Mouse (Mus musculus) right cerebral cortex, postnatal 36 days (tissue): ENCODE results near the gene Ntrk3.

ENCODE experiments used
- DNase-seq, 2 experiments: peaks; one replicate each; pipeline ENCODE4 v3.0.0; 2022; ENCODE audit warnings: low spot score in 2 of 2, mixed read lengths in 1 of 2

The Ntrk3 gene

DNA sequence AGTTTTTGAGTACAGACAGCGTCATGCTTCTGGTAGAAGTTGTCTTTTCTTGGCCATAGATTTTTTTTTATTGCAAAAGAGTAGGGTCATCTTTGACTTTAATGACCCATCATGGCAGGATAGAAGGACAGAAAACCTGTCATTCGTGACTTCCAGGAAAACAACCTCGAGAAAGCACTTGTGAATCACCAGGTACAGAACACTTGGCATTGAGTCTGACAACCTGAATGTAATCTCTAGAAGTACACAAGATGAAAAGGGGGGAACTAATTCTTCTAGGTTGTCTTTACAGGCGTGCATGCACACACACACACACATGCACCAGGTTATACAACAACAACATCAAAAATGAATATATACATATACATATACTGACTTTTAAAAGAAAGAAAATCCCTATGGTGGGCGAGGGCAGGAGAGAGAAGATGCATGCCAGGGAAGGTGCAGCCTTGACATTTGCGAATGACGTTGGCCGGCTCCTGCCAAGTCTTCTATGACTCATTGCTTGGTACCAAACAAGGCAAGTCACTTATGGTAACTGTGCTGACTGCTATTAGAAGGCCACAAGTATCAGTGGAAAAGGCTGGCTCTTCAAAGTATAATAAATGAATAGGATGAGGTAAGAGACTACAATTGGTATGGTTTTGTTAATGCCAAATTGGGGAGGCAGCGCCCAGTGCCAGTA lies 217.4 kb downstream of the Ntrk3 start:
- peak; percentile 36 to 39 for DNase-seq

DNA sequence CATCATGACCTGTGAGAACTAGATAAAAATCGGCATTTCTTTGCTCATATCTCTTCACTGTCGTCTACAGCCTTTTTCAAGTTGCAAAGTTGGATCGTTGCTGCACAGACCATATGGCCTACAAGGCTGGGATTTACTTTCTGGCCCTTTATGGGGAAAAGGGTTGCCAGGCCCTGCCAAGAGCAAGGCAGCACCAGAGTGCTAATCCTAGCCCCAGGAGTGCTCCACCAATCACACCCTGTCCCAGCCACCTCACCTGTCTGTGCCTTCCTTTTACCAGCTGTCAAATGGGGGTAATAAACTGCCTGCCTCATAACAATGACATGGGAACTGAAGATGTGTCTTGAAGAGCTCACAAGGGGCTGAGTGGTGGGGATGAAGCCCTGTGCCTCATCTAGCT lies 218.1 kb downstream of the Ntrk3 start:
- no peak for DNase-seq

DNA sequence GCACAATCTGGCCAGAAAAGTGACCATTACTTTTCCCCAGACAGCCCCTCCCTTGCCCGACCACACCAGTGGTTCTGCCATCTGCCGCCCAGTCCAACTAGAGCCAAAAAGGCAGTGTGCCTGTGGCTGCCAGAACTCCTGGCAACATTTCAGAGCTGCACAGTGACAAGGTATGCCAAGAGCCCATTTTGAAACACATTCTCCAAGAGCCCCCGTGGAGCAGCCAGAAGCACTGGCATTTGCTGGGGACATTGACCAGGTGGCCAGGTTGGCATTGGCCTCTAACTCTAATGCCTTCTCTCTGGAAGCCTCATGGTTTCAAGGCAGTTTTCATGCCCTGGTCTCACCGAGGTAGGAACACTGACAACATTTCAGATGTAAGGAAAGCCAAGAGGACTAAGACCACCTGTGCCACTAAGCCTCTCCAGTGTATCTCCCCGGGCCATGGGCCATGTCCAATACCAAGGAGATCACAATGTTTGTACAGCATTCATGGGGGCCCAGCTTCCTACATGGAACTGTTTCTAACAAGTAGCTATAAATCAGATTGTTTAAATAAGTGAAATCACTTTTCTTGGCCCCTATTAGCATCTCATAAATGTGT lies 218.9 kb downstream of the Ntrk3 start:
- DNase-seq, result no peak

DNA sequence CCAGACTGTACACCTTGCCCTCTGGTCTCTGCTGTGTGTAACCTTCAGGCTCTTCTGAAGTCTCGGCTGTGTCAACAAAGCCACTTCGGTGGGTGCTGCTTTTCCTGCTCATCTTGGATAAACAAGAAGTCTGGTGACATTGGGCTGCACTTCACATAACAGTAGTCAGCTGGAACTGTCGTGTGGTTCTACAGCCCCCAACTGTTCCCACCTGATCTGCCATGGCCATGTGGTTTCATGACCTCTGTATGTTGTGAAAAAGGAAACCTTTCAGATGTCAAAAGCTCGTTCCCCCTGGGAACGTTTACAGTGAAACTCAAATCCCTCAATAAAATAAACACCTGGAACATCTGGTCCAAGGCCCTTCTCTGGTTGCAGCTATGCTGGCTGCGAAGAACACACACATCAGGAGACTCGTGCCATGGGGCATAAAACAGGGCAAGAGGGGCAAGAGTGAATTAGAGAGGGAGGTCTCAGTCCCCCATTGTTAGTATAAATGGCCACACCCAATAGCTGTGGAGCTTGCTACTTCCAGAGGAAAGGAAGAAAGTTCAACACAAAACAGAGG lies 222.7 kb downstream of the Ntrk3 start:
- DNase-seq, result no peak

DNA sequence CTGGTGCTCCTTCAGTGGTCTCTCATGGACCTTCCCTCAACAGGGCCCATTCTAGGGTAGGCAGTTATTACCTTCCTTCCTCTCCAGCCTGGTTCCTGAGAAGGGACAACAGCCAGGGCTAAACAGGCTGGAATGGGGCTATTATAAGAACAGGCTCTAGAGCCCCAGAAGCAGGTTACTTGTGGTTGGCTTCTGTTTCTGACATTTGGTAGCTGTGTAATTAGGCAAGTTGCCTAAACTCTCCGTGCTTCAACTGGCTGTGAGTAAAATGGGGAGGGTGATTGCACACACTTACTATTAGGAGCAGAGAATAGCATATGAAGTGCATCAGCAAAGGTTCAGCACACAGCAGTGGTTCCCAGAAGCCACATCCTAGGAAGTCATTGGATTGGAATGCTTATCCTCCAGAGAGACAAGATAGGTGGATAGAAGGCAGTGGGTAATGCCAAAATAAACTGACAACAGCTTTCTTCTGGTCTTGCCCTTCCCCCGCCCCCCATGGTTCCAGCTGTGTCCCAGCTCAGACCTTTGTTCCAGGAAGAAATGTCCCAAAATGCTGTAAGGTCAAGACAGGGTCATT lies 230.7 kb downstream of the Ntrk3 start:
- DNase-seq, result no peak

DNA sequence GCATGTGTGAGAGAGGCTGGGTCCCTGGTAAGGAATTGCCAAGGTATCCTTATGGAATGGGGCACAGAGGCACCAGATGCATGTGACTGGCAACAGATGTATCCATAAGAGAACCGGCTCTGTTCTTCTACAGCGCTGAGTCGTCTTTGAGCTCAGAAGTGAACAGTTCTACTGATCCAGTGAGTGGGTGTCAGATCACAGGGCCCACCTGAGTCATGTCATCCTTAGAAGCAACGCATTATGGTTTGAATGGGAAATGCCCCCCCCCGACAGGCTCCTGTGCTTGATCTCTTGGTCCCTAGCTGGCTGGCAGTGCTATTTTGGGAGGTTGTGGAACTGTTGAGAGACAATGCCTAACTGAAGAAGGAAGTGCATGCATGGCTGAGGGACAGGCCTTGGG lies 236.9 kb downstream of the Ntrk3 start:
- no peak for DNase-seq

DNA sequence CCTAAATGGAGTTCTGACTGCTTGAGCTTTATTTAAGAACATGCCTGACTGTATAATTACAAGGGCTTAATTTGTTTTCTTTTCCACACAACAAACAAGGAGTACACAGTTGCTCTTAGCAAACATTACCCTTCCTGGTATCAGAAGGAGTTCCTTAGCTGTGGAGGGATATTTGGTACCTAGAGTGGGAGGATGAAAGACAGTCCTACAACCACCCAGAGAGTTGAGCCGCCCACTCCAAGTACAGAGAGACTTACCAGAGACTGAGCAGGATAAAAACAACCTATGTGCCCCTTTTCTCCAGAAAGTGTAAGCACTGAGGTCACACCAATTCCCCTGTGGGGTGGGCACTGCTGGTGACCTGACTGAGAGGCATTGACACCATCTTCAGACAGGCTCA lies 237.8 kb downstream of the Ntrk3 start:
- DNase-seq, result no peak

DNA sequence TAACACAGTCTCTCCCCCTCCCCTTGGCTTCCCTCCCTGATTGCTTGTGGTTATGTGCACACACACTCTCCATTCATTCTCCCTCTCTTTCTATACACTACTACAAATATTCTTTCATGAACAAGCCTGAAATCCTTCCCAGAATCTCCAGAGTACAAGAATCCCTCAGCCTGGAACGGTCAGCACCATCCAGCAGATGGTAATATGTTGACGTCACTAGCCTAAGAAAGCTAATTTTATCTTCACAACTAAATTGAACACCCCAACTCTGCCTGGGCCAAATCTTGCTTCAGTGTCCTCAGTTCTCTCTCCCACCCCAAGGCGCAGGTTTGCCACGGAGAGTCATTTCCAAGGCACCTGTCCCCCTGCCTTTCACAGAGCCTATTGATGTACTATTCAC lies 239.5 kb downstream of the Ntrk3 start:
- peak in 1 of 2 experiments; percentile 36 for DNase-seq

DNA sequence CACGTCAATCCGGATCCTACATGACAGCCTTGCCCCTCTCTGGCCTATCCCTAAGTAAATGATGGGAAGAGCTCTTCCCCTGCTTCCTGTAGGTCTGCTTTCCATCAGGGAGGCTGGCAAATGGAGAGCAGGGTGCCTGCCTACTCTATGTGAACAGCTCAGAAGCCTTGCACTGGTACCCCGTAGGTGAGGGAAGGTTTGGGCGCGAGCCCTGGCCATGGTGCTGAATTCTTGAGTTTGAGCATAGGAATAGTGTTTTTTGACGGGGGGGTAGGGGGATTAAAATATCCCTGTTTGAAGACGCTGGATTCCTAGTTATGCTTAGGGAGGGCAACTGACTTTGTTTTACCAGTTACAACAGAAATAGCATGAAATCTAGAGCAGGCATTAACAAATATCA lies 240.0 kb downstream of the Ntrk3 start:
- DNase-seq, result no peak

DNA sequence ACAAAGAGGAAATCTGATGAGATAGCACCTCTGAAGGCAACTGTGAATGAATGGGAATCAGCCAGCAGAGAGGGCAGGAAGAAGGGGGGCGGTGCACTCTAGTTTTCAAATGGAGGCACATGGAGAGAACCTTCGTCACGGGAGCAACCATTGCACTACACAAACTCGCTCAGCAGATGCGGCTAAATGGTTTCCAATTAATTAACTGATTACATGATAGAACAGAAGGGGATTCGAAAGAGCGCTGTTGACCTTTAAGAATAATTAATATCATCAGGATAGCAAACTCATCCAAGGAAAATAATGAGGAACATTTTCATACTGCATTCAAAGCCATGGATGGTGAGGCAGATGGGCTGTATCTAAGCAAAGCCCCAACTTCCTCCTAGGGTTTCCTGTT lies 244.2 kb downstream of the Ntrk3 start:
- DNase-seq, result no peak

DNA sequence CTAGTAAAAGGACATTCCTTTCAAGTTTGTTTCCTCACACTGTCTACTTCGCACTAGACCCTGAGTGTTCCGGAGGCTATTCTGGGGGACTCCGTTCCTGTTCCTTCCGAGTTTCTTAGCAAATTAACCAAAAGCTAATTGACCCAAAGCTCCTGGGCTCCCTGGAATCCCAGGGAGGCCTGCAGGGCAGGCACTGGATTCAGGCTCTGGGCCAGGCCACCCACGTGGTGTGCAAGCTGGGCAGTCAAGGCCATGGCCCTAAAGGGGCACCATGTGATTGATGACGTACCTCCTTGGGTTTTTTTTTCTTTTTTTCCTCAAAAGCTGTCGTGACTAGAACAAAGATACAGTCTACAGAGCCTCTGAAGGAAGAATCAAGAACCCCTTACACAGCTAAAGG lies 246.6 kb downstream of the Ntrk3 start:
- no peak for DNase-seq

DNA sequence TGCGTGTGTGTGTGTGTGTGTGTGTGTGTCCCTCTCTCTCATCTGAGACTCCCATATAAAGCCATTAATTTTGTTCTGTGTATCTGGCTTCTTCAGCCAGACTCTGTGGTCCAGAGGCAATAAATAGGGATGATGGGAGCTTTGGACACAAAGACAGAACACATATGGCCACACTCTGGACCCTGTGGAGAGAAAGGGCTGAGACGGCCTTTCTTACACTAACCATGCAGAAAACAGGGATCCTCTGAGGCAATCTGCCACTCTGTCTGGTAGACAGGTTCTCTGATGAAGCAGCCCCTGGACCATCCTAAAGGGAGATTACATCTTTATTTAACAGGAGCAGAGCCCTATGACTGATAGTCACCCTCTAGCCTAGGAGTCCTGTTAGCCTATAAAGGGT lies 253.5 kb downstream of the Ntrk3 start:
- DNase-seq, result no peak

DNA sequence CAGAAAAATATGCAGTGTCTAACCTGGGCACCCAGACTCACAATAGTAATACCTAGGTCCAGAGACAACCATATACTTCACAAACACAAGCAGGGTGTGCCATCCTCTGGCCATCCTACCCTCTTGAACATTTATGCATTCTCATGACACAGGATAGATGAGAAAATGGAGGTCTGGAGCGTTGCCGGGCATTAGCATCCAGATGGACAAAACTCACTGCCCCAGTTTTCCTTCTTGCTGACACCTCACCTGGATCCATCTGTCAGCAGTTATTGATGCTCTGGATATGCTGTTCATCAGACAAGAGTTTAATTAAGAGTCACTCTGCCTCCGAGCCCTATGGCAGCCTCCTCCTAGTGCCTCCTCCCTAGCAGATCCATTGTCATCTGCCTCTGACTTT lies 254.1 kb downstream of the Ntrk3 start:
- DNase-seq, result no peak

DNA sequence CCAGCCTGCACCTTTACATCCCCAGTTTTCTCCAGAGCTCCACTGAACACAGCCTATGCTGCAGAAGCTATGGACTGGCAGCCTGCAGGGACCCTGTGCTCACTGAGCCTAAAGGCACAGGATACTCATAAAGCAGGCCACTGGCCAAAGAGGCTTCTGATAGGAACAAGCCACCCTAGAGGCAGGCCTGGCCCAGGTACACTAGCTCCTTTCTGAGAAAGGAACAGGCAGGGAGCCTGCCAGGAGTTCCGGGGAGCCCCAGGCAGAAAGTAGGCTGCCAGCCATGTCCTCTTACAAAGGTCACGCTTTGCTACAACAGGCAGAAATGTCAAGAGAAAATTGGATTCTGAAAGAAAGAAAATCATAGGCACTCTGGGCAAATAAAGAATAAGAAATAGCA lies 254.8 kb downstream of the Ntrk3 start:
- DNase-seq, result no peak

DNA sequence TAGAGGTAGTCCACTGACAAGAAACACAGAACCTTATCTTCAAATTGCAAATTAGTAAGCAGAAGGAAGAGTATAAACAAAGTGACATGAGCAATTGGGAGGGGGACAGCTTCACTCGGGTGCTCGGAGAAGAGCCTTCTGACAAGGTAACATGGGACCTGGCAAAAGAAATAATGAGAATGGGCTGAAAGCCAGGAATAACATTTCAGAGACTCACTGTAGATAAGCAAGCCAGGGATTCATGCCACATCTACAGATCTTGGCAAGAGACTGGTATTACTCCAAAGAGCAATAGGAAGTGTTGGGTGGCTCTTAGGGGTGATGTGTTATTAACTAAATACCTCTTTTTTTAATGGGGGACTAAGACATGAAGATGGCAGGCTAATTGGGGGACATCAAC lies 258.9 kb downstream of the Ntrk3 start:
- no peak for DNase-seq

DNA sequence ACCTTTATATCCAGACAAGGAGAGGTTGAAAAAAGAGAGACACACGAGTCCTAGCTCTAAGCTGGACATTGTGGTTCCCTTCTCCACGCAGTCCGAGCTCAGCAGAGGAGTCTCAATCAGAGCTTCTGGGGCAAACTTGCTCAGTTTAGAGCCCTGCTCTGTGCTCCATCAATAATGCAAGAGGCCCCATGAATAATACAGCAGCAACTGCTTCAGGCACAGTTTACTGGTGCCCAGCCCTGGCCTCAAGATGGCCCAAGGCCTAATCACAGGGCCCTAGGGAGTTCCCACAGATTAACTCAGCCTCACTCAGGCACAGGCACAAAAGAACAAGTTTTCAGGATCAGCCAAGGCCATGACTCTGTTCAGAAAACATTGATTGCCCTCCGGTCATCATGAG lies 266.1 kb downstream of the Ntrk3 start:
- DNase-seq, result no peak

DNA sequence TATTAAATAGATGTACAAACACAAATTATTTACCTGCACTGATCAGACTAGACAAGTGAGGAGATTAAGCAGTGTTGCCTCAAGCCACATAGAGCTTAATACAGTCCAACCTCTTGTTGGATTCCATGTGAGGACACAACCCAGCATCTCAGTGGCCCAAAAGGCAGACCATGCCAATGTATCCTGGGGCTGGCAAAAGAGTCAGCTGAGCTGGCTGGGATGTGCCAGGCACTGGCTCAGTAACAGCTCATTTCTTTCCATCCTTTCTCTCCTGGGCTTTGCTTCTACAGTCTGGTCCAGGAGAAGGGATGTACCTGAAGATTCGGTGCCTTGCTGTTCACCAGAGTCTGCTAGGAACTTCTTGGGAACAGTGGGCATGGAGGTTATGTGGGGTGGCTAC lies 266.5 kb downstream of the Ntrk3 start:
- DNase-seq, result no peak

DNA sequence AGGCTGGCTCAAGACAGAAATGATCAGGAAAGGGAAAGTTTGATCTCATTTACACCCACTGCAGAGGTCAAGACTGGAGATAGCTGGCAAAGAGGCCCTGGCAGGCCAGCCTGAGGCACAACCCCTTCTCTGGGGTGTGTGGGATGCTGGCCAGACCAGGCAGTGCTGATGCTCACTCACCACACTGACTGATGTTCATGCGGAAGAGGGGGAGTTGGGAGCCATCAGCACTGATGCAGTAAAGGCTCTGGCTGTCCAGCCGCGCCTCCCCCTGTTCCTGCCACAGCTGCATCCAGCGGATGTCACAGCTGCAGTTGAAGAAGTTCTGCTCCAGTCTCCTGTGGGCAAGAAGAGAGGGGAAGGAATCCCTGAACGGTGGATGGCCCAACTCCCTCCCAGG lies 275.2 kb downstream of the Ntrk3 start:
- no peak for DNase-seq

DNA sequence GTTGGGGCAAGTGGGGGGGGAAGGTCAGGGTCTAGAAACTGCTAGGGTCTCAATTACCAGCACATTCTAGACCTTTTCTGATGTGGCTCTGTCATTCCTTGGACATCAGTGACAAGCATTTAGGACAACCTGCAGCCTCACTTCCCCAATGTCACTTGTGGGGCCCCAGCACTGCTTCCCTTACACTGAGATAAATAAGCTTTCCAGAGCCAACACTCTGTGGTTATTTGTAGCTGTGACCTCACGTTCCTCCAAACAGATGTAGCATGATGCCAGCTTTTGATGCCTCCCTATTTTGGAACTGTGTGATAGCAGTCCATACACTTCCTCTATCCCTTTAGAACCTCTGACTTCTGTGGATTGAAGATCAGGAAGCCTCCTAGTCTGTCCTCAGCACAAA lies 278.8 kb downstream of the Ntrk3 start:
- no peak for DNase-seq

DNA sequence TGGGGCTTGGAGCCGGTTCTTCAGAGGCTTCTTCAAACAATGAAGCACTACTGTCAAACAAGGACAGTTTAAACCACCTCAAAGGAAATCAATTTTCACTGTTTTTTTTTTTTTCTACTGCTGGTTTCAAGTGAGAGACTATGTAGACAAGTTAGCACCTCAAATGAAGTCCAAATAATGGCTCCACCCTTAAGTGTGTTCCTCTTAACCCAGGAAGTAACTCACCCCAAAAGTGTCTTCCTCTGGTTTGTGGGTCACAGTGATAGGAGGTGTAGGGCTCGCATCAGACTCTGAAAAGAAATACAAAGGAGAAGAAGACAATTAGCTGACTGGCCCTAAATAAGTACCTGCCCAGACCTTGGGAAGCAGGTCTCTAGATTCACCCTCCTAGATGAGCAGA lies 286.1 kb downstream of the Ntrk3 start:
- no peak for DNase-seq

DNA sequence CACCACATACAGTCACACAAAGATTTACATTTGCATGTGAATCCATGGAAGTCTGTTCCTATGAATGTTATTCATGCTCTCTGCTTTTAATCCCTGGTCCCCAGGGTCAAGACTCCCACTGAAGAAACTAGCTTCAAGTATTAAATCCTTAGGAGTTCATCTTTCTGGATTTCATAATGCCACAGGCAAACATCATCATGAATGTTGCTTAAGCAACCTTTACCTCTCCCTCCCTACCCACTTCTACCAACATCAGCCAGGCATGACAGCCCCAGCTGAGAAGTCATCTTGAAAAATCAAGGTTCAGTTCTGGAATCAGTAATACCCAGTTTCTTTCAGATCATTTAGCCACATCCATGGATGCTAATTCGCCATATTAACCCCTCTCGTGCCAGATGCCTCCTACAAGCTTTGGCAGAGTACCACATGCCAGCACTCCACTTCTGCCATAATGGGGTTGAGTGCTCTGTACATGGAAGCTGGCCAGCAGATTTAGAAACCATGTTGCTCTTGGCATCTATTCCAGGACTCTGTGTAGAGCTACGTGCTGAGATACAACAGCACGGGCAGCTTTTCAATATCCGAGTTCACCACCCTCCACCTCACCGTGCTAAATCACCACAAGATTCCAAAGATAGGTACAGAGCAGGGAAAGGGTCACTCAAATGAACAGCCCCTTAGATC lies 287.8 kb downstream of the Ntrk3 start:
- no peak for DNase-seq

DNA sequence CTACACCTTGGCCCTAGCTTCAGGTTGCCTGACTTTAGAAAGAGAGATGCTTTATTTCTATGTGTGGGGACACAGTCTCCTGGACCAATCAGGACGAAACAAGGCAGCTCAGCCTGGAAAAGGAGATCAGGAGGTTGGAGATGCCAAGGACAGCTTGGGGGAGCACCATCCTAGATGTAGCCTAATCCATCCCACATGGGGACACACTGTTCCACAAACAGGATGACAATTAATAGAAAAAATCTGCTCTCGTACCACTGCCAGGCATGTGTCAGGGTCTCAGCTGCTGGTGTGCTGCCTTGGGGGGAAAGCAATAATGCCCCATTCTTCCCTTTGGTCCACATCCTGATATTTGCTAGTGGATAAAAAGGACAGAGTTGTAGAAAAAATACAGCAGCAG lies 289.0 kb downstream of the Ntrk3 start:
- no peak for DNase-seq
